Mouse (Mus musculus): Measurements from ENCODE around the gene Cap2.

The Cap2 gene

DNA sequence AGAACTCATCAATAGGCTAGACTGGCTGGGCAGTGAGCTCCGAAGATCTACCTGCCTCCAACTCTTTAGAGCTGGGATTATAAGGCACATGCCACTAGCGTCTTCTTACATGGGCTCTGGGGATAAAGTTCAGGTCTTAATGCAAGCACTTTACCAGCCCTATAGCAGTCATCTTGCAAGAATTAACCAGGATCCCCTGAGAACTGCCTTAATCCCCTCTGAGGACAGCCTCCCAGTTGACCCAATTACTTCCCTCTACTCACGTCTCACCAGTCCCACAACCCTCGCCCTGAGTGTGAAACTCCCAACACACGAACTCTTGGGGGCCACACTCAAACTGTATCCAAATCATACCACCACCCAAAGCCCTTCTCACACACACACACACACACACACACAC, 64.3 kb downstream of the Cap2 start:
- no peak for DNase-seq (ENCODE audit: low spot score)

DNA sequence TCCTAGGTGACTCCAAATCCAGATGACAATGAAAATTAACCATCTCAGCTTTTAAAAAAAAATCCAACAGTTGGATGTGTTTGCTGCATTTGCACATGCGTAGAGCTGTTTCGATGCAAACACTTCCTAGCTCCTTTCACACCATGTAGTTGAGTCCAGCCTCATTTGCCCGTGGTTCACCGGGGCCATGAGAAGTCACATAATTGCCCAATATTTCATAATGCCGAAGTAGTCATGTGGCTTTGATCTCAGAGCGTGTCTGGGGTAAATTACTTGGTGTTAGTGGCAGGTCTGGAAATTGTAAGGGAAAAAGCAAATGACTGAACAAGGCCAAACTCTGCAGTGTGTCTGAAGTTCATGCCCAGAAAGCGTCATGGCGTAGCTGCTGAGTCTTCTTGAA, 67.8 kb downstream of the Cap2 start:
- DNase-seq (ENCODE audit: low spot score) = no peak

DNA sequence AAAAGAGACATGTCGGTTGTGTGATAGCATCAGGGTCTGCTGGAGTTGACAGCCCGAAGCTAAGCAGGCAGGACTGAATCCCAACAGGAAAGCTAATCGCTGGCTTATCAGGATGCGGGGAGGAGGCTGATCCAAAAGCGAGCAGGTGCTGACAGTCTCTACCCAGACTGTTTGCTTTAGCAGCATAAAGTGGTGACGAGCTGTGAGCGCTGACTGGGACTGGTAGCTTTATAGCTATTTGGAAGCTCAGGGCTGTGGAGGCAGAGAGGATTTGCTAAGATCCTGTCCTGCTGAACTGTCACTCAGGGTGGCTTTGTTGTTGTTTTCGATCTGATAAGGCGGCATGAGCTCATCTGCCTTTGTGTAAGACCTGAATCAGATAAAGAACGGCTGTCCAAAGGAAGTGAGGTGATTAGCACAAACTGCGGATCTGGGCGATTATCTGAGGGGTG, 69.5 kb downstream of the Cap2 start:
- DNase-seq (ENCODE audit: low spot score) = no peak

DNA sequence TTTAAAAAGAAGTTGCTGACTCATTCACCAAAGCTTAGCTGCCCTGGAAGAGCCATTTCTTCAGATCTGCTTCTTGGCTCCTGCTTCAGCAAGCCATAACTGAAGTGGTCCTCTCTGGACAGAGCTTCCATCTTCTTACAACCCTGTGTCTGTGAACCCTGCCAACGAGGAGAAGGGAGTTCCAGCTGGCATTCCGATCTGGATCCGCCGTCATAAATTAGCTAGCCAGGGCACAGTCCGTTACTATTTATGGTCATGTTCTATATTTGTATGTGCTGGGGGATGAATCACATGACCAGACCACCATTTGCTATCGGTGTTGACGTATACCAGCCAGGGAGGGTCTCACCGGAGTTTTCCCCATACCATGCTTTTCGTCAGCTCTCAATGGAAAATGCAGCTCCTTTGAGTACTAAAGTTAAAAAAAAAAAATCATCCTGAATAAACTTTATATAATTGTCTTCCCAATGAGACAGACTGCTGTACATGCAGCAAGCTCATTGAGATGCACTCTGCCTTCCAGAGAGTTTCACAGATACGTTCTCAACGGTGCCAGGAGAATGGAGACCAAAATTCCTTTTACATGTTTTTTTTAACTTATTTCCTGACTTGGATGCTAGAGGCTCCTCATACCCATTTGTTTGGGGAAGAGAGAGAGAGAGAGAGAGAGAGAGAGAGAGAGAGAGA, 70.5 kb downstream of the Cap2 start:
- peak; percentile 45 for DNase-seq (ENCODE audit: low spot score)

DNA sequence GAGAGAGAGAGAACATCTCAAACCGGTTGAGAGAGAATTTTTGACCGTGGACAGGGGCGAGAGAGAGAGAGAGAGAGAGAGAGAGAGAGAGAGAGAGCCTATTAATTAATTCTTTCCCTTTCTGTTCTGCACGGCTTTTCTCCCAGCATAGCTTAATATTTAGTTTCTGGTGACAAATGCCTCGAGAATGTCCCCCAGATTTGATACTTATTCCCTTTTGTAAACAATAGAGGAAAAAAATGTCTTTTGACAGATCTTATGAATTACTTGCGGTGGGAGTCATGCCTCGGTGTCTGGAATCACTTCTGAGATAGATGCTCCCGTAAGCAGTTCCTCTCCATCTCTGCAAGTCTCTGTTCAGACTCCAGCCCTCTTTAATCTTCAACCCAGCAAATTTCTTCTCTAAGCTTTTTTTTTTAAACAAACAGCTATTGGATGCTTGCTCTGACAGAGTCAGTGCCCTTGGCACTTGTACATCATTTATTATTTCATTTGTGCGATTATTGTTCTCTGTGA, 71.1 kb downstream of the Cap2 start:
- DNase-seq (ENCODE audit: low spot score) = no peak

DNA sequence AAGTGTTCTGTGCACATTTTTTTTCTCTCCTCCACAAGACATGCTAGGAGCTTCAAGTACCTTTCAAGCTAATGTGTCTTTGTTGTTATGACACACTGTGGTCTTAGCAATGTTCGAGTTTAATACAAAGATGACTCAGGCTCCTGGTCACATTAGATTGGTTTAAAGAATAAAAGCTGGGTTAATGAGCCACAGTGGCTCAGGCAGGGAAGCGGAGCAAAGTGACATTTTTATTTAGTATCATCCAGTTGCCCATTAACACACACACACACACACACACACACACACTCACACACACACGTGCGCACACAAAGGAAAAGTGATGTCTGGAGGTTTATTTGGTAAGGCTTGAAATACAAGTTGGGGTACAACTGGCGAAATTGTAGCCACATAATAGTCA, 72.6 kb downstream of the Cap2 start:
- DNase-seq (ENCODE audit: low spot score) = no peak

DNA sequence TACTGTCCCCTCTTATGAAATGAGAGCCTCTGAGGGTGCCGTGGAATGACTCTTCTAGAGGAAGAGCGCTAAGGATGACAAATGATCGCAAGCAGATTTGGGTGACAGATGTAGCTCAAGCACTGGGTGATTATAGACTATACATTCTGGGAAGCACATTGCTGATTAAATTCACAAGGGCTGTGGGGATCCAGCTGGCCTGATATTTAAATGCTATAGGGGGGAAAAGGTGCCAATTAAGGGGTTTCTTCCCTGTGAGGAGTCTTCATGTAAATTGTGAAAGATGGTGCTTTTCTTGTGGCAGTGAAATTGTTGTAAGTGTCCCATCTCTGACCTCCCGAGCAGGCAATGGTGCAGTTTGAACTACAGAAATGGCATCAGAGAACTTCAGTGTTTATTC, 73.1 kb downstream of the Cap2 start:
- no peak for DNase-seq (ENCODE audit: low spot score)

DNA sequence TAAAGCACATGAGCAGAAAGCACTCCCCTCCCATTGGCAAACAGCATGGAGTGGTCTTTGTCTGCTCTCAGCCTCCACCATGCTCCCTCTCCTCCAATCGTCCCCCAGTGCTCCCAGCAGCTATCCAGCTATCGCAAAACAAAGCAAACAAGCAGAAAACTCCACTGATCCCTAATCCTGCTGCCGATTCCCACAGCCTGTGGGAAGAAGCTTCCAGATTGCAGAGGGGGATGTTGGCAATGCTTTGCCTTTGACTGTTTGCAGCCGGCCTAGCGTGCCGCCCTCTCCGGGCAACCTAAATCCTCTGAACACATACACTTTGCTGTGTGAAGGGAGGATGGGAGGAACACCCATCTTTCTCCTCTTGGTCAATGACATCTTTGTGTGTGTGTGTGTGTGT, 83.2 kb downstream of the Cap2 start:
- DNase-seq (ENCODE audit: low spot score) = no peak

DNA sequence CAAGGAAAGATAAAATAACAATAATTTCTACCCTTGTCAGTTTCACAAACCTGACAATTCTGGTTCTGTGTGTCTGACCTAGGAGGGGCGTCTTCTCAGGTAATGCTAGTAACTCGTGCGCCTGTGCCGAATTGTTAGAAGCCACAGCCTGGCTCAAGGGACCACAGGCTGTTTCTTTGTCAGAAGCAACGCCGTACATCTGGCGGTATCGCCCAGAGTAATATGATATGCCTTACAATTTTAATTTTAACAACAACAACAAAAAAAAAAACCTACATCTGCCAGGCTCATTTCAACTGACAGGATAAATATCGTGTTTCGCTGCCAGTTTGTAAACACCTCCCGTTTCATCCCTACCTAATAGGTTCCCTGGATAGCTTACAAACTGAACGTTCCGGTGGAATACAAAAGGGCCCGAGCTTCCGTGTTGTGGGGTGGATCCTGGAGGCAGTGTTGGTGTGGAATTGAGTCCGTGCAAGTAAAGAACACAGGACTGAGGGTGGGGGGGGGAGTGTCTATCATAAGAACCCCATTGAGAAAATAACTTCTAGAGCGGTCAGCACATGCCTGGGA, 86.2 kb downstream of the Cap2 start:
- no peak for DNase-seq (ENCODE audit: low spot score)

DNA sequence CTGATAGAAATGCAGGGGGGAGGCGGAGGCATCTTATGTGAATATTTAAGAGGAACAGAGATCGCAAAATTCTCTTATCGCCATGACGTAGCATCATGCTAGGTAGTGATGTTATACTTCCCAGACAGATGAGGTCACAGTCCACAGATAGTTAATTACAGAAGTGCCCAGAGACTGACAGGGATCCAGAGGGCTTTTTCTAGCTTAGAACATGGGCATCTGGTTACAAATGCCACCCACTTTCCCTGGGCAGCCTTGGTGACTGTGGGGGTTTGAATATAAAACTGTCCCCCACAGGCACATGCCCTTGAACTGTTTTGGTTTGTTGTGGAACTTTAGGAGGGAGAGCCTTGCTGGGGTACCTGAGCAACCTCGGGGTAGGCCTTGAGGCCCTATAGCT, 87.0 kb downstream of the Cap2 start:
- DNase-seq (ENCODE audit: low spot score) = no peak

DNA sequence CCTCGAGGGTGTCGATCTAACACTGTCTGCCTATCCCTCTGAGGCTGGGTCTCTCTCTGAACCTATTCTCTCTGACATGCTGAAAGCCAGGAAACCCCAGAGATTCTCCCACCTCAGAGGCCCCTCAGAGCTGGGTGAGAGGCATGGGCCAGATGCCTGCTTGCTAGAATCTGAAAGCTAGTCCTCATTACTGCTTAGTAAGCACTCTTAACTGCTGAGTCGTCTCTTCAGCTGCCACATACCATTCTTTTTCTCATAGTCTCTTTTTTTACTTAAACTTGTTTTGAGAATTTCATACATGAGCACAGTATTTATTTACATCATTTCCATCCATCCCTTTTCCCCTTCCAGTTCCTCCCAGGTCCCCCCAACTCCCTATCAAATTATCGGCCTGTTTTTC, 89.2 kb downstream of the Cap2 start:
- no peak for DNase-seq (ENCODE audit: low spot score)

DNA sequence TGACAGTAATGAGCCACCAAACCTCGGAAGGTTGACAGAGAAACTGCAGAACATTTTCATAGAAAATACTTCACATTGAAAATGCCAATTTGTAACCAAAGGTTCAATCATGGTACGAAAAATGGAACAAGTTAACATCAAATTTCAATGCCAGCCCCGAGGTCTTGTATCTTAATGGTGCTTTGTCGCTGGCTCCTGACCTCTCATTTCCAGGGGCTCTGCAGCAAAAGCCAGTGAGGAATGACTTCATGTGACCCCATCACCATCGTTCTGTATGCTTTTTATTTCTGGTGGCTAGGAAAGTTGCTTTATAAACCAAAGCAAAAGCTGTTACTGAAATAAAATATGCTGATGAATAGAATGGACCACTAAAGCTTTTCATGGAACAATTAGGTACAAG, 99.0 kb downstream of the Cap2 start:
- DNase-seq (ENCODE audit: low spot score) = no peak

DNA sequence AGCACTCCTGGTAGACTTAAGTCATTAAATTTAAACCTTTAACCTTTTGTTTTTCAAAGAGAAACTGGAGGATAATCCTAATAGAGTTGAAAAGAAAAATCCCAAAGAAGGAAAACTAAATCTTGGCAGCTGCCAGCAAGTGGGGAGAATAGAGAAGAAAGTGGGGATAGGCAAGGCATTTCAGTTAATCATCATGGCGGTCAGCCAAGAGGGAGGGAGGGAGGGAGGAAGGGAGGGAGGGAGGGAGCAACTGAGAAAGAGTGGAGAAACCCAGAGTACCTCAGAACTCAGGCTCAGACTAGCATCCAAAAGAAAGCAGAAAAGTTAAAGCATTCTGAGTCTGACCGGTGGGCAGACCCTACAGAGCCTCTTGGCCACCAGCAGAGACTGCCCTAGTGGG, 99.7 kb downstream of the Cap2 start:
- DNase-seq (ENCODE audit: low spot score) = no peak

DNA sequence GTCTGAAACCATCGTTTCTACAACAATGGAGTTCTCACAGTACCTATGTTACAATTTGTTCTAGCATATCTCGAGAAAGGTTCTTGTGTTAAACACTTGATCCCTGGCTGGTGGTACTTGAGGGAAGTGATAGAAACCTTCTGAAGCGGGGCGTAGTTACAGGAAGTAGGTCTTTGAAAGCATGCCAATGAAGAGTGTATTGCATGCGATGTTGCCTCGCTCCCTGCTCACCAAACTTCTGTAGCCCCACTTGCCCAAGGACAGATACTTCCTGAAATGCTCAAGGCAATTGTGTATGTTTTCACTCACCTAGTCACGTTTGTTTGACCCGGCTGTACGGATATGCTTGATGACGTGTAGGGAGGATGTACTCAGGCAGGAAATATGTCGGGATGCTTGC, 101.0 kb downstream of the Cap2 start:
- DNase-seq (ENCODE audit: low spot score) = no peak

DNA sequence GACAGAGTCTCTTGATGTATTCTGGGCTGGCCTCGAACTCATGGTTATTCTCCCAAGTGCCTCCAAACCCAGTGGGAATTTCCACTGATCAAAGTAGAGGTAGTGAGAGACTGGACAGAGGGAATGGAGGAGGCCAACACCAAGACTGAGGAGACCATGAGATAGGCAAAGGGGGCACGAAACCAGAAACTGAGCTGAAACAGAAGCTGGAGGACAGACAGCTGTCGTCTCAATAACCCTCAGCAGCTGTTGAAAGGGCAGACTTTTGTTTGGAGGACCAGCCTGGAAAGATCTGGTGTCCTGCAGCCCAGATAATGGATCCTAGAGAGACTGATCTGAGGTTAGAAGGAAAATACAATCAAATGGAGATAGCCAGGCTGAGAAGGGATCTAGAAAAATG, 109.4 kb downstream of the Cap2 start:
- no peak for DNase-seq (ENCODE audit: low spot score)

DNA sequence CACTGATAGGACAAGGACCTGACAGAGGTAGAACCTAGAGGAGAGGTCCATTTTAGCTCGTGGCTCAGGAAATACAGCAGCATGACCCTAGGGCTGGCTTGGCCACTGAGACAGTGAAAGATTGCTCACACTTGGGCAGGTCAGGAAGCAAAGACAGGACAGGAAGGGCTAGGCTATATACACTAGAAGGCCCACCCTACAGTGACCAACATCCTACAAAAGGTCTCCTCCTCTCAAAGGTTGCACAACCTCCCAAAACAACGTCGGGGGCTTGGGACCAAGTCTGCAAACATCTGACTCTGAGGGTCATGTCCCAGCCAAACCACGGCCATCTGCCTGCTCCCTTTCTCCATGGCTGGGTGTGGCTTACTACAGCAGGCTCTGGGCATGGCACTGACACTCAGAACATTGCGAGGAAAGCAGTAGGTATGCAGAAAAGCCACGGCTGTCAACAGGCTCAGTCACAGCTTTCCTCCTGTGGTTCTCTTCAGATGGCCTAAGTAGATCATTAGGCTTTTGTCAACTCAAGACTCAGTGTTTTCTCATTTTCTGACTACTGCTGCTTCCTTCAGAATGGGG, 112.1 kb downstream of the Cap2 start:
- no peak for DNase-seq (ENCODE audit: low spot score)

DNA sequence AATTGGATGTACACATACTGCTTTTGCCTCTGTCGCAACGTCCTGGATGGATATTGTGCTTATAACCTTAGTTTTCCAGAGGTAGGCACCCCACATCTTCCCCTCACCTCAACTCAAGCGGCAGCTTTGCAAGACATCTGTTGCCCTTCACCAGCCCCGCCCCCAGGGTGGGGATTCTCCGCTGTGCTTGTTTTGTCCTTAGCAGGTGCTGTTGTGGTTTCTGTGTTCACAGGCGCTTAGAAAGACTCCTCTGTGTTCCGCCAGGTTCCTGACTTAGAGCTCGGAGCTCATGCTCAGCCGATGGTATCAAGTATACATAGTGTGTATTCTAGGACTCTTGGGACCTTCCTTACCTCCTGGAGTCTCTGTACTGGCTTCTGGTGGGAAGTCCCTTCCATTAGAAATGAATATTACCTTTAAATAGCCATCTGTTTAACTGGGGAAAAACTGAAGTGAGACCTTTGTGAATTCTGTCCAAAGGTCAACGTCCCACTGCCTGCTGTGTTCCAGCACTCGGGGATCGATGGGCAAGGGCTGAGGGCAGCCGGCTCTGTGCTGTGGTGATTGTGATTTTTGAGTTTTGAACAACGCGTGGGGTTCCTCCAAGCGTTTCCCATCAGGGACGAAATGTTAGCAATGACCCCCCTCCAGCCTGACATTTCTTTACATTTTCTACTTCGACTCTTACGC, 115.2 kb downstream of the Cap2 start:
- DNase-seq (ENCODE audit: low spot score) = no peak

DNA sequence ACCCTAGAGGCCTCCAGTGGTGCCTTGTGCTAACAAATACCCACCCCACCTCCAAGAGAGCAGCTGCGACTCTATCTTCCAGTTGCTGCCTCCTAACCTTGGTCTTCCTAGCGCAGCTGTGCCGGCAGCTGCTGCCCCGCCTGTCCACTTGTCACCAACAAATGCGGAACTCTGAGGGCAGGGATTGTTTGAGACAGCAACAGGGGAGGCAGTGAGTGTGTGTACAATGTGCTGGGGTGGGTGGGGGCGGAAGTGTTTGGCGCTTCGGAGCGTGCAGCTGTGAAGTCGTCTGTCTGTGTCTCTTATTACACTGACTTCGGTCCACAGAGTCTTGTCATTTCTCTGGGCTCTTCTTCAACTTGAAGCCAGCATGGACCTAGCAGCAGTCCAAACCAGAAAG, 118.0 kb downstream of the Cap2 start:
- DNase-seq (ENCODE audit: low spot score) = no peak

DNA sequence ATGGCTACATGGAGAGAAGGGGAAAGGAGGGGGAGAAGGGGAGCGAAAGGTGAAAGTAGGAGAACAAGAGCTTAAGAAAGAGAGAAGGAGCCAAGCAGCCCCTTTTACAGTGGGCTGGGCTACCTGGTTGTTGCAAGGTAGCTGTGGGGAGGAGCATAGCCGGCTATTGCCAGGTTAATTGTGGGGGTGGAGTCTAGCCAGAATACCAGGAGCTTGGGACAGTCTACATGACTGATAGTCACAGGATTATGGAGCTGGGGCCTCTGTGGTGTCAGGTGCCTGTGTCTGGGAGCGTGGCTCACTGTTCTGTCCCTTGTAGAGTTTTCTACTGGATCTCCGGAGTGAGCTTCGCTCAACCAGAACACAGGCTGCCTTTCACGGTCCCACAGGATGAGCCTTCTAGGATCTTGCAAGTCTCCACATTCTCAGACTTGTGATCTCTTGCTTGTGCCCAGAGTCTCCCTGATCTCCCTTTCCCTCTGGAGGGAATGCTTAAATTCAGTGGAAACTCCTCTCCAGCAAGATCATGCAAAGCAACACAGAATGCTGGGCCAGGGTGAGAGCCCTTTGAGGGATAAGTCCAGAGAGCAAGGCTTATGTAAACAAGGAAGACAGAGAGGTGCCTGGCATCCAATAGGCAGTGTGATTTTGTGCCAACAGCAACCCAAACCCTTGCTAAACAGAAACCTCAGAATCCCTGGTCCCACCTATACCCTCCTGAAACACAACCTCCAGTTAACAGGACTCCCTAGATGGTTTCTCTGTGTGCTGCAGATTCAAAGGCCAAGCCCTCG, 119.5 kb downstream of the Cap2 start:
- no peak for DNase-seq (ENCODE audit: low spot score)

DNA sequence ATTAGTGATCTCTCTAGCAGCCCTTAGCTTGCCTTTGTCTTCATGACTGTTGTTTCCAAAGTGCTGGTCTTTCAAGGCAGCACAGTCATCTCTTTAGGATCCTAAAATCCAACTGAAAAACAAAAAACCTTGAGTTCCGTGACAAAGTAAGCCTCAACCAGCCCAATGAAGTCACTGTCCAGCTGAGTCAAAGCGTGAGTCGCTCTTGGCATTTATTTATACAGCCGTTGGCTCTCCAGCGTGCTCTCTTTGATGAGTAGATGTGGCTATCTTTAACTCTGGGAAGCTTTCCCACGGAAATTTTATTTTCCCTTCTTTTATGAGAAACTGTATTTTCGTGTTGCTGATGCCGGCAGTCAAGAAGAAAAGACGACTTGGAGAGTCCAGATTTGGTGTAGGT, 125.0 kb downstream of the Cap2 start:
- DNase-seq (ENCODE audit: low spot score) = no peak

DNA sequence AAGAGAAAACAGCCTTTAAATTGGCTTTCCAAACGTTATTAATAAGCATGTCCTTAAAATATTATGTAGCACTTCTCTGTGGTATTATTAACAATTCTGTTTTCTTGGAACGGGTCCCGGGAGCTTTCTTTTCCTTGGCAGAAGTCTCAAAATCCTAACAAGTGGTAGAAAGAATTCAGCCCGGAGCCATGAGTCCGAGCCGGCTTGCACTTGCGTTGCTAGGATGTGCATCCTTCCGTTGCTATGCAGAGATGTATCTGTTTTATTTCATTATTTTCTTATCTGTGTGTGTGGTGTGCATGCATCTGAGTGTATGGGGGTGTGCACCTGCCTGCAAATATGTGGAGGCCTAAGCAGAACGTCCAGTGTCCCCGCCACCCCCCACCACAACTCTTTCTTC, 126.2 kb downstream of the Cap2 start:
- DNase-seq (ENCODE audit: low spot score) = peak; percentile 27

DNA sequence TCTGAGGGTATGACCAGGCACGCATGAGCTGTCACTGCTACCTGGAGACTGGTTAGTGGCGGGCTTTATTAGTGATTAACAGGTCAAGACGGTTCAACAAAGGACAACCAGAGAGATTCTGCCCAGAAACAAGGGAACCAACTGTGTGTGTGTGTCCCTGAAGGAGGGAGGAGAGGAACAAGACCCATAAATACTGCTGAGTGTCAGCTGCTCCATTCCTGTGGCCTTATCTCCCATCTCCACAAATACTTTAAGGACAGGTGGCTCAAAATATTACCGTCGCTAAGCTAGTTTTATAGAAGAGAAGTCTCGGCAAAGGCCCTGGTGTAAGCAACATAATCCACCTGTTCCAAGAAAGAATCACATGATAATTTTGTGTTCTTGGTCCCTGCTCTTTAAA, 127.7 kb downstream of the Cap2 start:
- DNase-seq (ENCODE audit: low spot score) = no peak

Measured in ovary, postnatal 14 days (tissue).